Mouse (Mus musculus): ENCODE data around the gene Shmt1. TPM values are rescaled to one million over a fixed set of nuclear protein-coding genes. Genes with fewer than 3 reads are reported as not detected.
"Not testable (repeated sequence)": the region's sequence is repeated elsewhere in the genome, so short reads cannot be mapped to it uniquely, and the experiment has no call there.

Shmt1 gene
- polyA plus RNA-seq (2016; fragmentation: Nextera tagmentation; extraction: Ambion mirVana): 106 and 124 TPM in 2 replicates

DNA sequence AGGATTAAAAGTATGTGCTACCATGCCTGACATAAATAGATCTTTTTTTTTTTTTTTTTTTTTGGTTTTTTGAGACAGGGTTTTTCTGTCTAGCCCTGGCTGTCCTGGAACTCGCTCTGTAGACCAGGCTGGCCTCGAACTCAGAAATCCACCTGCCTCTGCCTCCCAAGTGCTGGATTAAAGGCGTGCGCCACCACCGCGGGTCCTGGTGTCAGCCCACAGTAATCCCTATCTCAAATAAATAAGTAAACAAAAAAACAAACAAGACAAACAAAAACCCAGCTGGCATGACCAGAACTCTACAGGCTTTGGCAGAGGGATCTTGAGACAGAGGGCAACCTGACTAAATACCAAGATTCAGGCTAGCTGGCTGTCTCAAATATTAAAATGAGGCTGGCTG lies at the start of gene Shmt1:
Gene Shmt1 (minus strand): TSS at position 101 of the 400 bp plus-strand sequence.
- DNase-seq (ENCODE audit: low spot score); H3K36me3 ChIP-seq; H3K27me3 ChIP-seq (ENCODE audit: low read depth, poor library complexity, severe bottlenecking); H3K9me3 ChIP-seq (replicated peaks): not testable (repeated sequence)
- WGBS: 33% methylated on average over 6 of the region's 6 CpGs
- peak within 1 kb of the TSS; percentile 63 for H3K4me3 ChIP-seq
- peak within 1 kb of the TSS; percentile 77 for H3K27ac ChIP-seq
- H3K4me1 ChIP-seq: peaks cover 28% of the 10 kb centered on the region

DNA sequence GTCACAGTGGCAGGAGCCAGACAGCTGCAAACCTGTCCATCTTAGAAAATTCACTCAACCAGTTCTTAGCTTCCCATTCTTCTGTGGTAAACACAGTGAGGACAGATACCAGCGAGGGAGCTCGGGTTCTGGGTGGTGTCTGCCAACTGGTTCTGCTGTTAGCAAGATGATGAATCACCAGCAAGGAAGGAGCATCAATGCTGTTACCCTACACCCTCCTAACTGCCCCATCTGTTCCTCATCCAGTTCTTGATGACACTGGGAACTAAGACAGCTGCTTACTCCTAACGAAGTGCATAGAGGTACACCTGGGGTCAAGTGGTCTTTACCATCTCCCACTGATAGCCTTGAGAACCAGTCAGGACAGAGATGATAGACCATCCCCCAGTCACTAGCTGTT lies 45.1 kb upstream of the Shmt1 start:
- WGBS: 58% methylated on average over 3 of the region's 3 CpGs

DNA sequence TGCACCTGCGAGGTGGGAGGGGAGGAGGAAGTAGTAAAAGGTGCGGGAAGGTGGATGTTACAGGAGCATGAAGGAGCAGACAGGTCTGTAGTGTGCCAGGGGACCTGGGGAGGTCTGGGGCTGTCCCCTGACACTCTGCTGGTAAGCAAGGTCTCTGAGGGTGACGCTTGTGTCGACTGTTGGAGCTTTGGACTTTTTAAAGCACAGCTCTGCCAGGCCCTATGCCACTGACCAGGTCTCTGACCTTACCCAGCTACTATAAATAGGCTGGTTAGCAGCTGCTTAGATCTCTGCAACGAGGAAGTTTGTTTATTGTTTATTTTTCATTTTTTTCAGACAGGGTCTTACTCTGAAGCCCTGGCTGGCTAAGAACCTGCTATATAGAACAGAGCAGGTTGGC lies 33.9 kb upstream of the Shmt1 start:
- no peak overlapping the region for H3K27ac ChIP-seq
- no peaks in the 10 kb centered on the region for H3K9me3 ChIP-seq (replicated peaks)
- H3K36me3 ChIP-seq: peaks cover 48% of the 10 kb centered on the region
- H3K4me3 ChIP-seq: no peak overlapping the region
- 92% methylated on average over 5 of the region's 5 CpGs for WGBS
- no peaks in the 10 kb centered on the region for H3K27me3 ChIP-seq (ENCODE audit: low read depth, poor library complexity, severe bottlenecking)
- H3K4me1 ChIP-seq: no peaks in the 10 kb centered on the region
- DNase-seq (ENCODE audit: low spot score): no peak

More for the DNA sequence above, 45.1 kb upstream of the Shmt1 start:
- H3K4me3 ChIP-seq: no peak overlapping the region
- no peaks in the 10 kb centered on the region for H3K9me3 ChIP-seq (replicated peaks)
- peaks cover 96% of the 10 kb centered on the region for H3K36me3 ChIP-seq
- H3K27me3 ChIP-seq (ENCODE audit: low read depth, poor library complexity, severe bottlenecking): no peaks in the 10 kb centered on the region
- no peak for DNase-seq (ENCODE audit: low spot score)
- no peak overlapping the region for H3K27ac ChIP-seq
- H3K4me1 ChIP-seq: no peaks in the 10 kb centered on the region

DNA sequence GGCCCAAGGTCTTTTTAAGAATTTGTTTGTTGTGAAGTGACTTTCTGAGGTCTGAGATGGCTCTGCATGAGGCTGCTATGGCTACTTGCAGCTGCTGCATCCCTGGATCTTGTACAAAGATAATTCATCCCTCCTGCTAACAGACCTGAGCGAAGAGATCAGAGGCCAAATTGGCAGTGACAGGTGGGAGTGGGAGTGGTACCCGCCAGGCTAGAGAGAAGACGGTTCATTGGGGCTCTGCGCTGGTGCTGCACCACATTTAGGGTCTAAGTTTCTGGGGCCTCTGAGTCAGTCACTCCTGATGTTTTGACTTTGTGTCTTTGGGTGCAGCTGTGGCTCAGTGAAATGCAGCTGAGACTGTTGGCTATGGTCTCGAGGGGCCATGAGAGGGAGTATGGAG lies 31.9 kb upstream of the Shmt1 start:
- DNase-seq (ENCODE audit: low spot score): no peak
- 85% methylated on average over 5 of the region's 5 CpGs for WGBS
- no peak overlapping the region for H3K27ac ChIP-seq
- H3K27me3 ChIP-seq (ENCODE audit: low read depth, poor library complexity, severe bottlenecking): no peaks in the 10 kb centered on the region
- H3K9me3 ChIP-seq (replicated peaks): no peaks in the 10 kb centered on the region
- H3K4me1 ChIP-seq: no peaks in the 10 kb centered on the region
- no peak overlapping the region for H3K4me3 ChIP-seq
- H3K36me3 ChIP-seq: peaks cover 31% of the 10 kb centered on the region

DNA sequence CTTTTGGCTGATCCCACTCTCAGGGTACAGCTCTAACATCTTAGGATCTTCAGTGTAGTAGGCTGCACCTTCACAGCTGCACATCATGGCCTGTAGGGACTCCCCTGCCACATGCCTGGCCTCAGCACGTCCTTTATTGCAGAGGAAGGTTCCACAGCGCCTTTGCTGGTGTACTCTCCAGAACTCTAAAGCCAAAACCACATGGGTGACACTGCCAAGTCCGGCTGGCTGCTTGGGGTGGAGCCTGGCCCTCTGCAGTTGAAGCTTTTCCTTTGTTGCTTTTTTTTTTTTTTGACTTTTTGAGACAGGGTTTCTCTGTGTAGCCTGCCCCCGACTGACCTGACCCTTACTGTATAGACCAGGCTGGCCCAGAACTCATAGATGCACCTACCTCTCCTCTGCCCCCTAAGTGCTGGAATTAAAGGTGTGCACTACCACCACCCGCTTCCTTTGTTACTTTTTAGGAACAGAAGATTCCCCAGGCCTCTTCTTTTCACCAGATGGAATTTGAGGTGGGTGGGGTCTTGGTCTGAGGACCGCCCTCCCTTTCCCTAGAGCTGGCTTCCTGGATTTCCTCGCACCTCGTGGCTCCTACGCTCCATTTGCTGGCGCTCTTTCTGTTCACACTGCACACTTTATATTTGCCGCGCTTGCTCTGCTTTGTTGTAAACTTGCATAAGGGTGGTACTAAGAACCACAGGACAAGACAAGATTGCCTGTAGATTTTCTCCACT lies 30.1 kb upstream of the Shmt1 start:
- DNase-seq (ENCODE audit: low spot score): no peak
- Histone ChIP-seq H3K4me1 (no peaks in the 10 kb centered on the region), H3K27me3 (ENCODE audit: low read depth, poor library complexity, severe bottlenecking) (no peaks in the 10 kb centered on the region), H3K4me3 (no peak overlapping the region), H3K9me3 (replicated peaks) (no peaks in the 10 kb centered on the region), H3K36me3 (peaks cover 21% of the 10 kb centered on the region), H3K27ac (no peak overlapping the region)
- 87% methylated on average over 12 of the region's 12 CpGs for WGBS

DNA sequence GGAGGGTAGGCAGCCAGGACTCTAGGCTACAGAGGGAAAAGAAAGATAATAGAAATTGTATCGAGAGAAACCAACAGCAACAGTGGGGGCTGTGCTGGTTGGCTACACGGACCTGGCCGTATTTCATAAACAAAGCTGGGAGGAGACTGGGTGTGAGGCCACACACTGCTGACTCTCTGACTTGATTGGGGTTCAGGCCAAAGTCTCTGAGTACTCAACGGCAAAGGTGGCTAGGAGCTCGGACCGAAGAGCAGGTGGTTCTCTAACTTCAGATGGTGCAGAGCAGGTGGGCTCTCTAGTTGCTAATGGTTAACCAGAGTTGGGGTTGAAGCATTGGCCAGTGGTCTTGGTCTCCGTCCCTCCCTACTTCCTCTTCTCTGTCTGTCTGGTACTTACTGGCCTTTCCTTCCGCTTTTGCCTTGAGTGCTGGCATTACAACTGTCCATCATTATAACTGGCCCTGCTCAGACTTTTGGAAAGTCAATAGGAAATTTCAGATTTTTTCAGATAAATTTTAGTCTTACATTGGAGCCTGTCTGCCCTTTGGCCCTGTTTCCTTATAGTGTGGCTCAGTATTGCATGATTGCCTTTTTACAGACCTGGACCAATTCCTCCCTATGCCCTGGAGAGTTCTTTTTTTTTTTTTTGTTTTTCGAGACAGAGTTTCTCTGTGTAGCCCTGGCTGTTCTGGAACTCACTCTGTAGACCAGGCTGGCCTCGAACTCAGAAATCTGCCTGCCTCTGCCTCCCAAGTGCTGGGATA lies 26.3 kb upstream of the Shmt1 start:
- WGBS: 95% methylated on average over 10 of the region's 10 CpGs
- H3K4me1 ChIP-seq: no peaks in the 10 kb centered on the region
- no peak for DNase-seq (ENCODE audit: low spot score)
- H3K27me3 ChIP-seq (ENCODE audit: low read depth, poor library complexity, severe bottlenecking): no peaks in the 10 kb centered on the region
- H3K36me3 ChIP-seq: 0 out of 2 replicates have a peak, but pooled peaks cover 3% of the 10 kb centered on the region
- H3K27ac ChIP-seq: no peak overlapping the region
- H3K4me3 ChIP-seq: no peak overlapping the region
- H3K9me3 ChIP-seq (replicated peaks): no peaks in the 10 kb centered on the region

DNA sequence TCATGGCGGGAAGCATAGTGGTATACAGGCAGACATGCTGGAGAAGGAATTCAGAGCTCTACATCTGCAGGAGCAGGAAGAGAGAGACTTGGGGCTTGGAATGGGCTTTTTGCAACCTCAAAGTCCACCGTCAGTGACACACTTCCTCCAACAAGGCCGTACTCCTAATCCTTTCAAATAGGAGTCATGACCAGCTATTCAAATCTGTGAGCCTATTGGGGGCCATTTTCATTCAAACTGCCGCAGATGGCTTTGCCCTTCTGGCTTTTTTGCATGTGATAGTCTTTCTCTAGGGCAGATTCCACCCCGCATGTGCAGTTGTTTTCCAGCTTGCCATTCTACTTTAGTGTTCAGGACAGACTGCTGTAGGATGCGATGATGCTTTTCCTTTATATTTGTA lies 25.4 kb upstream of the Shmt1 start:
- no peaks in the 10 kb centered on the region for H3K27me3 ChIP-seq (ENCODE audit: low read depth, poor library complexity, severe bottlenecking)
- H3K27ac ChIP-seq: no peak overlapping the region
- WGBS: 96% methylated on average over 6 of the region's 6 CpGs
- DNase-seq (ENCODE audit: low spot score): no peak
- H3K36me3 ChIP-seq: 0 out of 2 replicates have a peak, but pooled peaks cover 6% of the 10 kb centered on the region
- no peaks in the 10 kb centered on the region for H3K9me3 ChIP-seq (replicated peaks)
- H3K4me1 ChIP-seq: no peaks in the 10 kb centered on the region
- H3K4me3 ChIP-seq: no peak overlapping the region

DNA sequence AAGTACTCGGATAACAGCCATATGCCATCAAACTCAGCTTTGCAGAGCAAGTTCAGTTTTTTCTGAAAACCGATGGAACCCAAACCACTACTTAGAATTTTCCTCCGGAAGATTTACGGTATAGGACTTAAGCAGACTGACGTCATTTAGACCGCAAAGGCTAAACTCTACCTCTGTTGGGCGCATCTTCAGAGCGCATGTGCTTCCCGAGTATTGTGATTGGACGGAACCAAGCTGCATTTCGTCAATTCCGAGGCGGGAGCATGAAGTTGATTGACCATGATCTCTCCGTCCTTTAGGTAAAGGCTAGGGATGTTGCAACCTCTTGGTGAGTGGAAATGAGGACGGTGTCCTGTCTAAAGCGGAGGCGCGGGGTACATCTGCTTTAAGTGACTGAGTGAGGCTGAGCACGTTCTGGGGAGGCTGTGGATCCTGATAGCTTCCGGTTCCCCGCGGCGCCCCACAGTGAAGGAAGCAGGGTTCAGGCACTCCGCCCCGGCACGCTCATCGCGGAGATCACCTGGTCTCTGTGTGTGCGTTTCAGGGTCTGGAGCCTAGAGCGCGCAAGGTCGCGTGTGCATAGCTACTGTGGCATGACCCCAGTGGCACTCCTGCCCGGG lies 19.0 kb upstream of the Shmt1 start, which contains the start of gene Dhrs7b:
Gene Dhrs7b (plus strand): TSS at position 199 of the 620 bp plus-strand sequence.
- H3K36me3 ChIP-seq: 0 out of 2 replicates have a peak, but pooled peaks cover 3% of the 10 kb centered on the region
- peaks cover 11% of the 10 kb centered on the region for H3K4me1 ChIP-seq
- WGBS: under 1% methylated on average over 34 of the region's 34 CpGs
- H3K27me3 ChIP-seq (ENCODE audit: low read depth, poor library complexity, severe bottlenecking): no peaks in the 10 kb centered on the region
- peak within 1 kb of the TSS; percentile 85 for H3K27ac ChIP-seq
- H3K4me3 ChIP-seq: peak within 1 kb of the TSS; percentile 79
- peak; percentile 81 for DNase-seq (ENCODE audit: low spot score)
- no peaks in the 10 kb centered on the region for H3K9me3 ChIP-seq (replicated peaks)

DNA sequence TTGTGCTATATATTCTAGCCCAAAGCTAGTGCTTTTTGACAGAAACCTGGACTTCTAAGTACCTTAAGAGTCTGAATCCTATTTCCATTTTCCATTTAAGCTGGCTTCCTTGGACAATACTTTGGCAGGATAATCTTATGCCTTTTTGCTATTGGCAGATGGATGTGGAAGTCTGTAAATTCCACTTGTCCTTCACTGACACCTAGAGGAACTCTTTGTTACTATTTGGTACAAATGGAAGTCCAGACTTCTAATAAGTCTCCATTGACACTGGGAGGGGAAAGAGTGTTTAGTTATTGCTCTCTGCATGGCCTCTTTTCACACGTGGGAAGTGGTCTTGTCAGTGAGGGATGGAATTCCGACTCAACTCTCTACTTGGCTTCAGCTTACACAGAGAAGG lies 17.4 kb upstream of the Shmt1 start:
- peaks cover 11% of the 10 kb centered on the region for H3K4me1 ChIP-seq
- 0 out of 2 replicates have a peak, but pooled peaks cover 3% of the 10 kb centered on the region for H3K36me3 ChIP-seq
- H3K9me3 ChIP-seq (replicated peaks): no peaks in the 10 kb centered on the region
- H3K4me3 ChIP-seq: no peak overlapping the region
- no peak for DNase-seq (ENCODE audit: low spot score)
- no peaks in the 10 kb centered on the region for H3K27me3 ChIP-seq (ENCODE audit: low read depth, poor library complexity, severe bottlenecking)
- 35% methylated on average over 2 of the region's 2 CpGs for WGBS
- H3K27ac ChIP-seq: no peak overlapping the region

DNA sequence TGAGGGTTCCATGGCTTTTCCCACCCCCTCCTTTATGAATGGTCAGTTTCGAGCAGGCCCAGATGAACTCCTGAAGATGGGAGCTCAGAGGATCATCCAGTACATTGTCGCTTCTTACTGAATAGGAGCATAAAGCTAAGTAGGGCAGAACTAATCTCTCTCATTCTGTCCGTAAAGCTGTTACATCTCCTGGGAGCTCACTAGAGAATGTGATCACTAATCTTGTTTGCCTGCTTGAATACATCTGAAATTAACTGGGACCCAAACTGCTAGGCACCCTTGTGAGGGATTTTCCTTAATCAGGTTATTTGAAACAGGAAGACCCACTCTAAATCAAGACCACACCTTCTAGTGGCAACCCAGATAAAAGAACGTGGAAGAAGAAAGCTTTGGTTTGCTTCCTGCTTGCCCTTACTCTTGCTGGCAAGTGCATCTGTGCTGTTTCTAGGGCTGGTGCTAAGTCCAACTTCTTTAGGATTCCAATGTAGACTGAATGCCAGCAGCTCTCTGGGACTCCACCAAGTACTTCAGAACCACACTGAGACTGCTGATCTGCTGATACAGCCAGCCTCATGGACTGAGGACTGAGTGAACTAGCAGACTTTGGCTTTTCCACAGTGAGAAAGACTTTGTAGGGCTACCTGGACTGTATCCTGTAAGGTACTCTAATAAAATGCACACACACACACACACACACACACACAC lies 15.9 kb upstream of the Shmt1 start:
- Histone ChIP-seq H3K27ac (no peak overlapping the region), H3K4me1 (peaks cover 11% of the 10 kb centered on the region), H3K4me3 (no peak overlapping the region), H3K27me3 (ENCODE audit: low read depth, poor library complexity, severe bottlenecking) (no peaks in the 10 kb centered on the region), H3K36me3 (0 out of 2 replicates have a peak, but pooled peaks cover 3% of the 10 kb centered on the region), H3K9me3 (replicated peaks) (no peaks in the 10 kb centered on the region)
- no peak for DNase-seq (ENCODE audit: low spot score)
- 75% methylated on average over 4 of the region's 4 CpGs for WGBS

DNA sequence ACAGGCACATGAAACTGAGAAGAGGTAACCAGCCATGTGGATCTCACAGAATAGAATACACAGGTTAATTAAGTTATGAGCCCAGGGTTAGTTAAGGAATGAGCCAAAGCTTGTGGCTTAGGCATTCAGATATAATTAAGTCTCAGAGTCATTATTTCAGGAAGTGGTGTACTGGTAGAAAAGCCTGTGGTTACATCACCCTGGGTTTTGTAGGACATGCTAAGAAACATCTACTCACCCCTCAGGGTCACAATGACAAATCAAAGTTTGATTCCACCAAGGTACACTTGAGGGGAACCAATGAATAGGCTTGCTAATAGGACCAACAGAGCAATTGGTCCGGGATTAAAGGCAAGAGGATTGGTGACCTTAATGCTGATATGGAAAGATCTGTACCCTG lies 15.2 kb upstream of the Shmt1 start:
- H3K36me3 ChIP-seq: no peaks in the 10 kb centered on the region
- no peak for DNase-seq (ENCODE audit: low spot score)
- H3K9me3 ChIP-seq (replicated peaks): no peaks in the 10 kb centered on the region
- H3K4me1 ChIP-seq: peaks cover 11% of the 10 kb centered on the region
- H3K27ac ChIP-seq: no peak overlapping the region
- 64% methylated on average over 1 of the region's 1 CpGs for WGBS
- H3K27me3 ChIP-seq (ENCODE audit: low read depth, poor library complexity, severe bottlenecking): no peaks in the 10 kb centered on the region
- no peak overlapping the region for H3K4me3 ChIP-seq

DNA sequence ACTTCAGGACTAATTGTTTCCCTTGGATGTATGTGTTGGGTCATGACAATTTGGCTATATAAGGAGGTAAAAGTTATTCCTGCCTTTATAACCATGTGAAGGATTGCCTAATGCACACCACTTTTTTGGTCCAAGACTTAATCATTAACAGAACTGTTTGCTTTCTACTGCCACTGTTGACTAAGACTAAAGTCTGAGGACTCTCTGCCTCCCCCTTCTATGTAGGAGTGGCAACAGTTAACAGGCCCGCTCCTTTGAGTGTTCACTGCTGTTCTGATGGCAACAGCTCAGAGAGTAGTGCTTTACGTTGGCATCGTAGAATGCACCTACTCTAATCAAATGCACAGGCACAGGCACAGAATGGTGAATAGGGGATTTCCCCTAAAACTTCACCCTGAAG lies 13.7 kb upstream of the Shmt1 start:
- no peaks in the 10 kb centered on the region for H3K4me1 ChIP-seq
- DNase-seq (ENCODE audit: low spot score): no peak
- WGBS: 83% methylated on average over 3 of the region's 3 CpGs
- H3K27me3 ChIP-seq (ENCODE audit: low read depth, poor library complexity, severe bottlenecking): no peaks in the 10 kb centered on the region
- H3K27ac ChIP-seq: no peak overlapping the region
- no peaks in the 10 kb centered on the region for H3K36me3 ChIP-seq
- H3K4me3 ChIP-seq: no peak overlapping the region
- H3K9me3 ChIP-seq (replicated peaks): no peaks in the 10 kb centered on the region

All from limb, embryonic 10.5 days (tissue).